In the genomic region with DNA sequence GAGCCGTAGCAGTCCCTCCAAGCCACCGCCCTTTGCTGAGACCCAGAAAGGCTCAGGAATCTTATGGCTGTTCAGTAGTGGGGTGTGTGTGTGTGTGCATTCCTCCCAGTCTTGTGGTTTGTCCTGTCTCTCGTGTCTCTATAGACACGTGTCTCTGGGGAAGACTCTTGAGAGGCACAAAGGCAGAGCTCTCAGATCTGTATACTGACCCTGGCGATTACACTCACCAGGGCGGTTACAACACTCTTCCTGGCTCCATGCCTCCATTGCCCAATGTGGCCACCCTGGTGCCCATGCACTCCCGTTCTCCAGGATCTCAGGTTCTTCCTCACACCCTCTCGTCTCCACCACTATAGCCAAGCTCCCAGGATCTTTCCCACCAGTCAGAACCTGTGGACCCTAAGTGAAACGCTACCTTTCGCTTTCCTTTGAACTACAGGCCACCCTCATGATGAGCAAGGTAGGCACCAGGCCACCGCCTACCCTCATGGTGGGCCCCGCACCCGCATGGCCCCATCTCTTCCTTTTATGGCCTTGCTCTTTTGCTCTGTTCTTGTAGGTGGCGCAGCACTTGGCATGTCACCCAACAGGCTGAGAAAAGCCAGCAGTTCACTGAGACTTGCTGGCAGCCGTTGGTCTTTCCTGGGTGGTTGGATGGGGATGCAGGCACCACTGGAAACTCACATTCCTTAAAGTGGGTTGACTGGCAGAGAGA, we compare ENCODE assay signal across 10 mouse cellular contexts.
DNase-seq lines count a peak whose midpoint lies in the region; ATAC-seq and TF ChIP-seq lines count a peak whose summit lies in the region.
"Had no signal": no experiment of that assay in that cellular context is flagged by ENCODE, and none has a peak within 500 bp of the region (broad histone marks: within the 10 kb centered on the region; RNA-seq: fewer than 3 reads in every experiment).

No protein-coding gene starts in this region.

- CTCF ChIA-PET in Patski (lab: Charles Lee), result interaction anchor here (1.2 kb wide), 1 partner anchor 19 kb away, joined by 3 read pairs; no protein-coding TSS in a partner anchor

- H3K9ac ChIP-seq in forebrain, embryonic 15.5 days (replicated peaks), result no peak overlapping the region

- H3K4me1 ChIP-seq in forebrain, embryonic 15.5 days, result peaks cover 7% of the 10 kb centered on the region; the same call in 1 of the 2 replicates

- no peak overlapping the region for H3K4me3 ChIP-seq in gastrocnemius, adult 2 months
- H3K4me3 ChIP-seq in forebrain, embryonic 15.5 days, result no peak overlapping the region

- in situ Hi-C loops in Patski (cut with MboI; ENCODE audit: low pct_unique_long_range_greater_than_20kb), result no loop called here

- no peaks in the 10 kb centered on the region for H3K36me3 ChIP-seq in forebrain, embryonic 15.5 days

- POLR2A ChIA-PET in Patski (lab: Charles Lee), result no interaction called here

- peak overlapping the region; percentile 84 for H3K27ac ChIP-seq in gastrocnemius, adult 2 months
- H3K27ac ChIP-seq in forebrain, embryonic 15.5 days (replicated peaks), result no peak overlapping the region

- ATAC-seq in Patski, result peak; percentile 52
- ATAC-seq in forebrain, embryonic 15.5 days (replicated peaks), result no peak
- ATAC-seq: midbrain, embryonic 16.5 days had no signal

- no peak overlapping the region for H3K4me2 ChIP-seq in forebrain, embryonic 15.5 days (replicated peaks)

- no peak for TF ChIP-seq CTCF in Patski (IDR thresholded peaks at IDR 0.05)
- TF ChIP-seq CTCF in gastrocnemius, adult 2 months (IDR thresholded peaks at IDR 0.05), result no peak

- no peaks in the 10 kb centered on the region for H3K9me3 ChIP-seq in forebrain, embryonic 15.5 days
- H3K9me3 ChIP-seq: G1E had no signal

- no peaks in the 10 kb centered on the region for H3K27me3 ChIP-seq in Patski
- H3K27me3 ChIP-seq in forebrain, embryonic 15.5 days, result no peaks in the 10 kb centered on the region

- intact Hi-C loops in gastrocnemius, adult 2 months (cut with DNase I), result no loop called here

- WGBS in forebrain, embryonic 15.5 days, result 90% methylated on average over 15 of the region's 15 CpGs

- DNase-seq in kidney, adult 11 months, result peak; percentile 57
- DNase-seq in kidney, postnatal 25 days, result no peak
- no peak for DNase-seq in Patski (ENCODE audit: low read depth, low spot score)
- DNase-seq in gastrocnemius, adult 2 months, result peak; percentile 88
- DNase-seq in lung, postnatal 10 days, result peak; percentile 64
- no peak for DNase-seq in yolk sac, embryonic 10.5 days (ENCODE audit: low spot score)
- DNase-seq: thymus, adult 2 months had no signal

Comparison
In these comparisons a context has a peak if more than half of its experiments do, and no peak if none do; other contexts are left out.
1. DNase-seq: peak in kidney, adult 11 months (single experiment), gastrocnemius, adult 2 months (single experiment) and lung, postnatal 10 days (single experiment); none in kidney, postnatal 25 days (0 of 2), Patski (single experiment) and yolk sac, embryonic 10.5 days (single experiment).